Mouse (Mus musculus) olfactory bulb, adult 2 months (tissue): ENCODE results near the gene Arhgef1.

Experiments used
- CTCF ChIP-seq: fragments of 200-500 bp; IDR thresholded peaks from 2 replicates; pipeline ENCODE4 v1.5.1; 2012; ENCODE audit warnings: low read depth, mild to moderate bottlenecking, low read length, moderate library complexity; ENCODE audit not compliant: insufficient read depth
- POLR2A ChIP-seq: fragments of 200-500 bp; IDR thresholded peaks from 2 replicates; pipeline ENCODE4 v1.6.1; 2012; ENCODE audit warnings: mild to moderate bottlenecking, low read depth, low read length, moderate library complexity; ENCODE audit not compliant: insufficient read depth

GRCm38 (mm10) chr7:24964288-24964687, 61.6 kb downstream of the Arhgef1 start:
- no peak for TF ChIP-seq POLR2A
- TF ChIP-seq CTCF, result no peak
